Mouse (Mus musculus): ENCODE results near the gene Elmo1.

DNA sequence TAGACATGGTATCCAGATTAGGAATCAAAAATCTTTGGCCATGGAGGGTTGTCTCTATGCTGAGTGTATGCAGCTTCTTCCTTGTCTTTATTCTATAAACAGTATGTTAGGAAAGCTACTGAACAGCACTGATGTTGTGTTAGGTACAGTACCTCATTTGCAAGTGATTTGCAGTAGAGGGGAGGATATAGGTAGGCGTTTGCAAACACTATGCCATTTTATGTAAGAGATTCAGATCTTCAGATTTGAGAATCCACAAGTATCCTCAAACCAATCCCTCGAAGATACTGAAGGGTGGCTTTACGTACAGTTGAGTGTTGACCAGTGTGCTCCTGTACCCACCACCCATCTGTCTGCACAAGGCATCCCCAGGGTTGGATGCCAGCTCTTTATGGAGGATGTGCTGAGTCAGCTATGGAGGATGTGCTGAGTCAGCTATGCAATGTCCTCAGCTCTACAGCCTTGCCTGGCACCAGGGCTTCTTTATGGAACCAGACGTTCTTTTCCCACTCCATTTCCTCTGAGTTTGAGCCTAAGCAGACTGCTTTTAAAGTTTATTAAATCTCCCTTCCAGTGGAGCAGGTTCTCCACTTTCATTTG, 465.6 kb downstream of the Elmo1 start:
- TF ChIP-seq POLR2A (IDR thresholded peaks at IDR 0.05; ENCODE audit: control insufficient read depth, extremely low read depth, insufficient read depth, low read length, poor library complexity), result no peak
- TF ChIP-seq CTCF (IDR thresholded peaks at IDR 0.05; ENCODE audit: borderline replicate concordance, control insufficient read depth, extremely low read depth, insufficient read depth, low read length, poor library complexity), result no peak

Data from thymus, adult 2 months (tissue).